In genomic region chr10:42987594-42988052, GRCm38 (mm10) we compare ENCODE assay signal across 8 mouse cellular contexts.
DNase-seq lines count a peak whose midpoint lies in the region; ATAC-seq lines count a peak whose summit lies in the region.

No protein-coding gene starts in this region.

- H3K9me3 ChIP-seq in embryonic facial prominence, embryonic 10.5 days, result no peaks in the 10 kb centered on the region
- no peaks in the 10 kb centered on the region for H3K9me3 ChIP-seq in heart, embryonic 14.5 days (ENCODE audit: control insufficient read depth, low read length)
- no peaks in the 10 kb centered on the region for H3K9me3 ChIP-seq in midbrain, embryonic 11.5 days (ENCODE audit: control insufficient read depth, low read length)

- no peaks in the 10 kb centered on the region for H3K36me3 ChIP-seq in embryonic facial prominence, embryonic 10.5 days (replicated peaks)
- H3K36me3 ChIP-seq in heart, embryonic 14.5 days (ENCODE audit: control insufficient read depth, insufficient read depth, low read length), result no peaks in the 10 kb centered on the region
- H3K36me3 ChIP-seq in midbrain, embryonic 11.5 days (ENCODE audit: control insufficient read depth, insufficient read depth, low read length), result no peaks in the 10 kb centered on the region

- H3K9ac ChIP-seq in heart, embryonic 14.5 days (ENCODE audit: low read length), result no peak overlapping the region
- H3K9ac ChIP-seq in midbrain, embryonic 11.5 days (ENCODE audit: low read length), result no peak overlapping the region

- peak; percentile 67; the same call in 1 of the 2 replicates for ATAC-seq in heart, embryonic 14.5 days (ENCODE audit: insufficient number of reproducible peaks, insufficient read depth, low FRiP score, low read depth)
- peak; percentile 74 for ATAC-seq in midbrain, embryonic 11.5 days (ENCODE audit: low FRiP score)

- peaks cover 42% of the 10 kb centered on the region for H3K4me1 ChIP-seq in embryonic facial prominence, embryonic 10.5 days
- no peaks in the 10 kb centered on the region for H3K4me1 ChIP-seq in heart, embryonic 14.5 days (ENCODE audit: control insufficient read depth in 2 of 2, insufficient read depth in 2 of 2, low read length in 2 of 2)
- H3K4me1 ChIP-seq in midbrain, embryonic 11.5 days (ENCODE audit: control insufficient read depth, insufficient read depth, low read length), result peaks cover 3% of the 10 kb centered on the region; the same call in 1 of the 2 replicates

- H3K4me2 ChIP-seq in heart, embryonic 14.5 days (ENCODE audit: low read length), result no peak overlapping the region
- no peak overlapping the region for H3K4me2 ChIP-seq in midbrain, embryonic 11.5 days

- WGBS in embryonic facial prominence, embryonic 10.5 days, result 11% methylated on average over 6 of the region's 6 CpGs
- WGBS in heart, embryonic 14.5 days, result 16% methylated on average over 6 of the region's 6 CpGs
- WGBS in midbrain, embryonic 11.5 days, result 23% methylated on average over 6 of the region's 6 CpGs

- 0 out of 2 replicates have a peak overlapping the region, but pooled peaks have one; percentile 5 for H3K4me3 ChIP-seq in embryonic facial prominence, embryonic 10.5 days
- no peak overlapping the region for H3K4me3 ChIP-seq in heart, embryonic 14.5 days (ENCODE audit: control insufficient read depth in 1 of 2, insufficient read depth in 1 of 2, low read depth in 1 of 2, low read length in 2 of 2)
- no peak overlapping the region for H3K4me3 ChIP-seq in midbrain, embryonic 11.5 days (ENCODE audit: low read depth, low read length)

- peaks cover 29% of the 10 kb centered on the region; the same call in 1 of the 2 replicates for H3K27me3 ChIP-seq in embryonic facial prominence, embryonic 10.5 days (replicated peaks; ENCODE audit: low read depth, poor library complexity, severe bottlenecking)
- H3K27me3 ChIP-seq in heart, embryonic 14.5 days (ENCODE audit: control insufficient read depth, insufficient read depth, low read length), result 0 out of 2 replicates have a peak, but pooled peaks cover 3% of the 10 kb centered on the region
- no peaks in the 10 kb centered on the region for H3K27me3 ChIP-seq in midbrain, embryonic 11.5 days (ENCODE audit: control insufficient read depth, insufficient read depth, low read length)

- peak; percentile 29 for DNase-seq in ovary, postnatal 14 days (ENCODE audit: low spot score)
- DNase-seq in ovary, adult 18-20 months (ENCODE audit: low spot score), result no peak
- peak; percentile 60 for DNase-seq in embryonic facial prominence, embryonic 10.5 days (ENCODE audit: low spot score)
- peak; percentile 74 for DNase-seq in kidney, postnatal 10 days
- peak; percentile 91 for DNase-seq in midbrain, embryonic 11.5 days (ENCODE audit: low spot score, missing footprints)
- peak; percentile 37 for DNase-seq in thymus, postnatal 0 days (ENCODE audit: low spot score)
- no peak for DNase-seq in layer of hippocampus, adult 9-10 months (ENCODE audit: low spot score)

- H3K27ac ChIP-seq in embryonic facial prominence, embryonic 10.5 days (replicated peaks), result 0 out of 2 replicates have a peak overlapping the region, but pooled peaks have one; percentile 19
- H3K27ac ChIP-seq in heart, embryonic 14.5 days (replicated peaks in 1 of 2; ENCODE audit: control insufficient read depth in 1 of 2, insufficient read depth in 1 of 2, low read depth in 2 of 2, low read length in 2 of 2), result no peak overlapping the region
- H3K27ac ChIP-seq in midbrain, embryonic 11.5 days (ENCODE audit: low read depth, low read length), result no peak overlapping the region

Comparison
In these comparisons a context has a peak if more than half of its experiments do, and no peak if none do; other contexts are left out.
1. DNase-seq: peak in ovary, postnatal 14 days (single experiment), embryonic facial prominence, embryonic 10.5 days (single experiment), kidney, postnatal 10 days (single experiment), midbrain, embryonic 11.5 days (single experiment) and thymus, postnatal 0 days (single experiment); none in ovary, adult 18-20 months (single experiment) and layer of hippocampus, adult 9-10 months (single experiment).